Mouse (Mus musculus) adrenal gland, adult 2 months (tissue): ENCODE results near the gene Gm9732. TPM values are rescaled to one million over a fixed set of nuclear protein-coding genes. Genes with fewer than 3 reads are reported as not detected.
"Not testable (repeated sequence)": the region's sequence is repeated elsewhere in the genome, so short reads cannot be mapped to it uniquely, and the experiment has no call there.

Experiments used
- DNase-seq: peaks from one replicate; pipeline ENCODE4 v3.0.0; 2021
- long read RNA-seq: library from polyadenylated mRNA; stranded (forward); transcript quantifications from one replicate; pipeline ENCODE4 v2.0.0, GENCODE M21; 2021
- polyA plus RNA-seq: library from polyadenylated mRNA; depleted of rRNA; stranded (reverse); fragments of >200 nt; gene quantifications from 2 replicates; pipeline ENCODE4 v1.2.3, GENCODE M21; 2012; rRNA removed
- total RNA-seq, 2 experiments: library from RNA; stranded (reverse); gene quantifications; 2 replicates each; pipeline ENCODE4 v1.2.3; 2021

Gene Gm9732
- not detected for total RNA-seq
- polyA plus RNA-seq: not detected in 2 replicates
- long read RNA-seq: 0 reads

DNA sequence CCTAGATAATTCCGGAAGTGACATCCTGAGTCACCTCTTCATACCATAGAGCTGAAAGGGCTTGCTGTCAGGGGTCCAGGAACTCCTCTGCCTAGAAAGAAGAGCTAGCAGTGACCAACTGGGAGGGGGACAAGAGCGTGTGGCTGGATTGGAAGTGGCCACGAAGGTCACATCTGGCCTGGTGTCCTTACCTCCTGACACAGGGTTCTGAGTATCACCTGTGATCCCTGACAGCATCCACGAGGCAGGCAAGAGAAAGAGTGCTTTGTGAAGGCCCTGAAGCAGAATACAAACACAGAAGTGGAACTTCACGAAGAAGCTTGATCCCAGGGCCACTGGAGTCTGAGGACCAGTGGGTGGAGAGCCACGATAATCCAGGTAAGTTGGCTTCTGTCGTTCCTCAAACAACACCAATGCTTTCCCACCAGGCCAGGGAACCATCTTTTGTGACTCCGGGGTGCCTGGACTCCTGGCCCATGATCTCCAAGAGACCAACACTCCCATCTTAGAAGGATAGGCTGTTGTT, at the start of gene Gm9732:
Gm9732 (plus strand) TSS at position 51 of the 526 bp plus-strand sequence.
- DNase-seq: not testable (repeated sequence)

DNA sequence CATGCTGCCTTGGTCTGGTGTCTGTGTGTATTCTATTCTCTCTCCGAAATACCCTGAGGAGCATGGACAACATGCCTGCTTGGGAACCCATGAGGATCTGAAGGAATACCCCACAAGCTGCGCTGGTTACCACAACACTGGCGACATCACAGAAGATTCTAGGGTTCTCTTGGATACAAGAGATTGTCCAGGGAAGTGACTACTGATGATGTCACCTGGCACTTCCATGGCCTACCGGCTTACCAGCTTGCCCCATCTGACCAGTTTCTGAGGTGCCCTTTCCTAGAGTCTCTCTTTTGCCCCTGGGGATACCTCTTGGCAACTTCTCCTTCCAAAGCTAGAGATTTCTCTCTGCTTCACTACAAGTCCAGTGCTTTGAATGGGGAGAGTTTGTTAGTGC, 39.6 kb upstream of the Gm9732 start, which contains the start of gene Gm8122:
Gm8122 (minus strand) TSS at position 101 of the 400 bp plus-strand sequence.
- DNase-seq: not testable (repeated sequence)

DNA sequence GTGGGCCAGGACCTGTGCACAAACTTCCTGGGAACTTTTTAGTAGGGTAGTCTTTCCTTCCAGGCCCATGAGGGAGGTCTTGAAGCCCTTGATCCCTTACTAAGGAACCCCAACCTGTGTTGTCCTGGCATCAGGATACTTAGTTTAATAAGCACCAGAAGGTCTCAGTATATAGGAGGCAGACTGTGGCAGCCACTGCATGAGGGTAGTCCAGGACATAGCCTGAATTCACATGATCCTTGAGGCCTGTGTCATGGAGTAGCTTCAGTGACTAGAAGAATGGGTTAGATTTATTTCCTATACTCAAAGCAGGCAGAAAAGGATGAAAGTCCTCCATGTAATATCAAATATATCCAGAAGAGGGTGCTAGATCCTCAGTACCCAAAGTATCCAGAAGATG, 37.1 kb upstream of the Gm9732 start:
- DNase-seq: not testable (repeated sequence)

- DNase-seq: not testable (repeated sequence)
Observed at GRCm38 (mm10) chr14:43249611-43250170, 25.1 kb upstream of the Gm9732 start.

DNA sequence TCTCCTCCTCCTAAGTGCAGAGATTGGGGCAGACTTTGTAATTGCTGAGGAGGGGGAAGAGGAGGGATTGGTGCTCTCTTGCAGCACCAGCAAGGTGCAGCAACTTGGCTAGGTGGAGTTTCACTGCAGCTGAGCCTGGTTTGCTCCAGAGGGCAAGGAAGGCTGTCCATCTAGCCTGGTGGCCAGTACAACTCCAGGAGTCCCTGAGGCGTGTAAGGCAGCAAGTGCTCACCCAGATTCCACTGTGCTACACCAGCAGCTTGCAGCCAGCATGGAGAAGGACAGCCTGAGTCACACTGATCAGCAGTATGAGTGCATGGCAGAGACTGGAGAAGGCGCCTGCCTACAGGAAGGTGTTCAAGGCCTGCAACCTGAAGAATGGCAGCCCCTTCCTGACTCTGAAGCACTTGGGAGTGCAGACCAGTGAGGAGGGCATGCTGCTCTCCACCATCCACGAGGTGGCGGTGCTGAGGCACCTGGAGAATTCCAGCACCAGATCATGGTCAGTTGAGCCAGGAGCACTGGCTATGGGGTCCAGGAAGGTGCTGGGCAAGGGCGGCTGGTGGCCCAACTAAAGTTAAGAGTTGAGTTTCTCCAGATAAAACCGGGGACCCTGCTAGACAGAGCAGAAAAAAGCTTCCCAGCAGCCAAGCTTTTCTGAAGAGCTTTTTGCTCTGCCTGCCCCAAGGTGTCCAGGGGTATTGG, 24.1 kb upstream of the Gm9732 start:
- not testable (repeated sequence) for DNase-seq

DNA sequence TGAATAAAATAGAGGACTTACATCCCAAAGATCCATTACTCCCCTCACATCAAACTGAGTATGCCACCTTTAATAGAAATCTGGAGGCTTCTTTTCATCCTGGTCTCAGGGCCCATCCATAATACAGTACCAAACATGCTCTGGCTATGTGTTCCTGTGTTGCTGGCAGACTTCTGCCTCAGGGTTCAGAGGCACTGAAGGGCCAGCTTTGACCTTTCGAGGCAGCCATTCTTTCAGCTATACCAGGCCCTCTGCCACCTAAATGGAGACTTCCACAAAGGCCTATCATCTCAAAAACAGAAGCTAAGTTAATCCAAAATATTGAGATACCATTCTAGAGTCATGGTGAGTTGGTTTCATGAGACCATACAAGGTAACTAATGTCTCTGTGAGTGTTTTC, 18.3 kb upstream of the Gm9732 start:
- DNase-seq: not testable (repeated sequence)

DNA sequence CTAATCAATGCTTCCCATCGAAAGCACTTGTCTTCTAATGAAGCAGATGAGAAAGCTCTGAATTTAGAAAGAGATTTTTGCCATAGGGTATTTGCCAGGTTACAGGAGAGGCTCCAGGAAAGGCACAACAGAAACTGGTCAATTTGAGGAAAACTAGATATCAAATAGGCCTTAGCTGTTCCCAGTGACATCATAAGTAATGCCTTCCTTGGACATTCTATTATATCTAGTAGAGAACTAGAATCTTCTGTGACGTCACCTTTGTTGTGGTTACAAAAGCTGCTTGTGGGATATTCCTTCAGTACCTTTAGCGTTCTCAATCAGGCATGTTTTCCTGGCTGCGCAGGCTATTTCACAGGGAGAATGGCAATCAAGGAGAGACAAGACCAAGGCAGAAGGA, 16.5 kb upstream of the Gm9732 start, which contains the start of gene Gm8126:
Gm8126 (plus strand) TSS at position 301 of the 400 bp plus-strand sequence.
- DNase-seq: not testable (repeated sequence)

DNA sequence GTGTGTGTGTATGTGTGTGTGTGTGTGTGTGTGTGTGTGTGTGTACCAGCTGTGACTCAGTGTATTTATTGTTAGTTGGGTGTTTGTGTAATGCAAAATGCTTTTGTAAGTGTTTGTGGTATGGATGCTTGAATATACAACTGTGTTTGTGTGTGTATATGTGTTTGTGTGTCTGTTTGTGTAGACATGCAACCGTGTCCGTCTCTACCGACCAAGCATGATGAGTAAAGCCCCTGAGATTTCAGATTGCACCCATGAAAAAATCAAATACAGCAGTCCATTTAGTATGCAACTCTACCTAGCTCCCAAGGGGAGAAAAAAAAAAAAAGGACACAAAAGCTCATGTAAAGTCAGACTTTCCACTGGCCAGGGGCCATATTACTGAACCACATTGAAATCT, 11.4 kb upstream of the Gm9732 start:
- DNase-seq: not testable (repeated sequence)

DNA sequence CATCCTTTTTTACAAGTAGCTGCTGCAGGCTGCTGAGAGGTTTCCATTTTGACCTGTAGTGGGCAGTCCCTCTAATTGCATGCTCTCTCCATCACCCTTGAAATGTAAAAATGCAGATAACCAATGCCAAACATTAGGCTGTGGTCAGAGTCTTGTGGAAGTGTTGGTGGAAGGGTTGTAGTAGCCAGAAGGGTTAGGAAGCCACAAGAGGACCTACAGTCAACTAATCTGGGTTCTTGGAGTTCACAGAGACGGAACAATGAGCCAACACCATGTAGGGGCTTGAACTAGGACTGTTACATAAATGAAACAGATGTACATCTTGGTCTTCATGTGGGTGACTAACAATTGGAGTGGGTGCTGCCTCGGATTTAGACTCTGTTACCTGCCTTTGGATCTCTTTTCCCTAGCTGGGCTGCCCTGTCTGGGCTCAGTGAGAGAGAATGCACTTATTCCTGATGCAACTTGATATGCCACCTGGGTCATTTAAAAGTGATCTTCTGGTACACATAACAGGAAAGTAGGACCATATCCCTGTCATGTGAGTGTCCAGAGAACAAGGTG, 6.2 kb upstream of the Gm9732 start:
- not testable (repeated sequence) for DNase-seq

DNA sequence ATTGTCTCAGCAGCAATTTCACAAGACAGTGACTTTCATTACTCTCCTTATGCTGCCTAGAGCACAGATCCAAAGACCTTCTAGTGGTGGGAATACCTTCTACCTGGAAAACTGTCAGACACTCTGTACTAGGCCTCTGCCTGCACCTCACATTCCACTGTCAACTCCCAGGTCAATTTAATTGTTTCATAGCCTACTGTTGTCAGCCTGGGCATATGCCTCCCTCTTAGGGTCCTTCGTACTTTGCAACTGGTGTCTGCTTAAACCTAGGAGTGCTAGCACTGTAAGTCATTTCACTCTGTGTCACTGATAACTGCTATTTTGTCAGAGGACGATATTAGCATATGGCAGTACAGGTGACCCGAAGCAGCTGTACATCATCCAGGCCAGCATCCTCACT, 5.6 kb upstream of the Gm9732 start:
- not testable (repeated sequence) for DNase-seq

GRCm38 (mm10) chr14:43273161-43273560, 1.7 kb upstream of the Gm9732 start:
- DNase-seq: not testable (repeated sequence)

DNA sequence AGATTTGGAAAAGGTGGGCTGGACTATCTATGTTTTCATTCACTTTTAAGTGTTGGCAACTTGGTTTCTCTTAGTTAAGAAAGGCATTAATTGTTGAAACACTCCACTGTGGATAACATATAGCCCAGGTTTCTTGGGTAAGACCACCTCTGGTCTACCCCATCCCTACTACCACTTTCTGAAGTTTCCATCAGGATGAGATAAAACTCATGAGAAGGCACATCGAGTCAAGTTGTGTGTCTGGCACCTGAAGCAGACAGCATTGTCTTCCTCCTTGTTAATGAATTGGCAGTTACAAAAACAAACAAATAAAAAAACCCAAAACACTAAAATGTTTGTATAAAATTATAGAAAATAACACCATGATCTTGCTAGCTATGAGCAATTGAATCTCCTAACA, 916 bp downstream of the Gm9732 start:
- DNase-seq: not testable (repeated sequence)

- DNase-seq: not testable (repeated sequence)
Observed at GRCm38 (mm10) chr14:43277468-43277867, 2.6 kb downstream of the Gm9732 start.

- DNase-seq: not testable (repeated sequence)
Observed at GRCm38 (mm10) chr14:43278146-43278545, 3.3 kb downstream of the Gm9732 start.

DNA sequence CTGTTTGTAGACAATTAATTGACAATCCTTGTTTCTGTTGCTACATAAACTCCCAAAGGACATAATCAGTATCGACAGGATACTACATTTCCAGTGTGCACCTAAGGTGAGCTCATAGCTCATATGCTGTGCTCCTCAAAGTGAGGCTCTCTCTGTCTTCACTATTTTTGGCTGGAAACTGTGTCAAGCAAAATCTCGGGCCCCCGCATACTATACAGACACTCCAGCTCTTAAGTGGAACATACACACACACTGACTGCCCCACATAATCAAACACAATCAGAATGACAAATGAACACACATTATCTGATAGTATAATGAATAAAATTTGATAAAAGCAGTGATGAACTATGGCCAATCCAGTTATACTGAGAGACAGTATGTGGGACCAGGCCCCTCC, 3.8 kb downstream of the Gm9732 start:
- DNase-seq: not testable (repeated sequence)

GRCm38 (mm10) chr14:43293503-43293902, 18.7 kb downstream of the Gm9732 start, which contains the start of gene Gm8127:
Gm8127 (minus strand) TSS chr14:43293832.
- not testable (repeated sequence) for DNase-seq

- DNase-seq: not testable (repeated sequence)
Observed at GRCm38 (mm10) chr14:43319516-43319915, 44.7 kb downstream of the Gm9732 start.

DNA sequence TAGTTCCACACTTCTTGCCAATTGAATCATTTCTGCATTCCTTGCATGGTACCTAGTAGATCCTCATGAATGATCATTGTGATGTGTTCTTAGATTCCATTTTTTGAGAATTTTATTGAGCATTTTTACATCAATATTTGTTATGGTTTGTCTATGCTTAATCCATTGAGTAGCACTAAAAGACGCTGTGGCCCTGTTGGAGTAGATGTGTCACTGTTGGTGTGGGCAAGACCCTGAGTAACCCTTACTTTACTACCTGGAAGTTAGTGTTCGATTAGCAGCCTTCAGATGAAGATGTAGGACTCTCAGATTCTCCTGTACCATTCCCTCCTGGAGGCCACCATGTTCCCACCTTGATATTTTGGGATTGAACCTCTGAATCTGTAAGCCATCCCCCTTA, 53.8 kb downstream of the Gm9732 start:
- DNase-seq: not testable (repeated sequence)

- DNase-seq: not testable (repeated sequence)
Observed at GRCm38 (mm10) chr14:43331362-43331880, 56.6 kb downstream of the Gm9732 start.

DNA sequence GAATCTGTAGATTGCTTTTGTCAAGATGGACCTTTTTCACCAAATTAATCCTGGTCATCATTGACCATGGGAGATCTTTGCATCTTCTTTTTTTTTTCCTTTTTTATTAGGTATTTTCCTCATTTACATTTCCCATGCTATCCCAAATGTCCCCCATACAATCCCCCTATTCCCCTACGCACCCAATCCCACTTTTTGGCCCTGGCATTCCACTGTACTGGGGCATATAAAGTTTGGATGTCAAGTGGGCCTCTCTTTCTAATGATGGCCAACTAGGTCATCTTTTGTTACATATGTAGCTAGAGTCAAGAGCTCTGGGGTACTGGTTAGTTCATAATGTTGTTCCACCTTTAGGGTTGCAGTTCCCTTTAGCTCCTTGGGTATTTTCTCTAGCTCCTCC, 62.8 kb downstream of the Gm9732 start:
- not testable (repeated sequence) for DNase-seq

DNA sequence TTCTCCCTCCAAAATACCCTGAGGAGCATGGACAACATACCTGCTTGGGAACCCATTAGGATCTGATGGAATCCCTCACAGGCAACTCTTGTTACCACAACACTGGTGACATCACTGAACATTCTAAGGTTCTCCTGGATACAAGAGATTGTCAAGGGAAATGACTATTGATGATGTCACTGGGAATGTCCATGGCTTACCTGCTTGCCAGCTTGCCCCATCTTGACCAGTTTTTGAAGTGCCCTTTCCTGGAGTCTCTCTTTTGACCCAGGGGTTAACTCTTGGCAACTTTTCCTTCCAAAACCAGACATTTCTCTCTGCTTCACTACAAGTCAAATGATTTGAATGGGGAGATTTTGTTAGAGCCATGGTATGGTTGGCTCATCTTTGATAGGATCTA, 72.9 kb downstream of the Gm9732 start, which contains the start of gene 1700001F09Rik:
1700001F09Rik (minus strand) TSS at position 101 of the 400 bp plus-strand sequence.
- DNase-seq: not testable (repeated sequence)

DNA sequence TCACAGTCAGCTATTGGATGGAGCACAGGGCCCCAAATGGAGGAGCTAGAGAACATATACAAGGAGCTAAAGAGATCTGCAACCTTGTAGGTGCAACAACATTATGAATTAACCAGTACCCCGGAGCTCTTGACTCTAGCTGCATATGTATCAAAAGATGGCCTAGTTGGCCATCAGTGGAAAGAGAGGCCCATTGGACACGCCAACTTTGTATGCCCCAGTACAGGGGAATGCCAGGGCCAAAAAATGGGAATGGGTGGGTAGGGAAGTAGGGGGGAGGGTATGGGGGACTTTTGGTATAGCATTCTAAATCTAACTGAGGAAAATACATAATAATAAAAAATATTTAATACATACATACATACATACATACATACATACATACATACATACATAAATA, 78.1 kb downstream of the Gm9732 start:
- DNase-seq: not testable (repeated sequence)
